Mouse (Mus musculus): ENCODE data around the gene Pet117.

The Pet117 gene

DNA sequence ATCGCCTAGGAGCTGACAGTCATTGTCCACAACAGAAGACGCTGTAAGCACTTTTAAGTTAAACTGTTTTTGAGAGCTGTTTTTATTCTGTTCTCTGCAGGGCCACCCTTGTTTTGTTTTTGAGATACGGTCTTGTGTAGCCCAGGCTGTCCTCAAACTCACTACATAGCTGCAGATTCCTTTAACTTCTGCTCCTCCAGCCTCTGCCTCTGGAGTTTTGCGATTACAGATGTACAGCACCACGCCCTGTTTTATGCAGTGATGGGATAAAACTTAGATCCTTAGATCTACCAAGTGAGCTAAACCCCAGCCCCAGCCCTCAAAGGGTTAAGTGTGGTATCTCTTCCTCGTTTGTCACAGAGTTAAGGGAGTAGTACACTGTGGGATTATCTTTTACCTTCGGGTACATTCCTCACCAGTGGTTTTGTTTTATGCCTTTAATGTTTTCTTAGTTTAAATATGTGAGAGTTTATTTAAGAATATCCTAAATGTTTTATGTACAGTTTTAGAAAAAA is 13.9 kb downstream of the Pet117 start:
- DNase-seq (ENCODE audit: low spot score in 2 of 2): no peak

DNA sequence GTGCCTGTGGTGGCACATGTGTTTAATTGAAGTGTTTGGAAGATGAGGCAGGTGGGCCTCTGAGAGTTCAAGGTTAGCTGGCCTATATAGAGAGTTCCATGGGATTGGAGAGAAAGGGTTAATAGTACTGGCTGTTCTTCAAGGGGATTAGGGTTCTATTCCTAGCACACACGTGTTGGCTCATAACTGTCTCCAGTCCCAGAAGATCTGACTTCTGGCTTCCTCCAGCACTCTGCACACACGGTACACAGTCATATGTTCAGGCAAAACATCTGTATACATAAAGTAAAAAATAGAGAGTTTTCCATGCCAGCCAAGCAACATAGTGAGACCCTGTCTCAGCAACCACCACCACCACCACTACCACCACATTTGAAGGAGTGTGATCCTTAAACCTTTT is 17.5 kb downstream of the Pet117 start:
- DNase-seq (ENCODE audit: low spot score in 2 of 2): no peak

DNA sequence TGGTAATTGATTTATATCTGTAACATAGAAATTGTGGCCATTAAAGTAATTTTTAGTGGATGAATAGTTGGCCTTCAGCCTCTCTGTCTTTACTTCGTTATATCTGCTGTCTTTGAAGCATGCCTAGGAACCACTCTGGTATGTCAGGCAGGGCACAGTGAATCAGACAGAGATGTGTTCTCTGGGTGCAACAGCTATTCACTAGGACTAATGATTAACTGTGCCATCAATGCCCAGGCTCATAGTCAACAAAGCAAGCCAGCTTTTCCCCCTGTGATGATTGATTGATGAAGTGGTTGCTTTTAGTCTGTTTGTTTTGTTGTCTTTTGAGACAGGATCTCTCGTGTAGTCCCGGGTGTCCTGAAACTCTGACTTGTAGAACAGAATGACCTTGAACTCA is 19.6 kb downstream of the Pet117 start:
- no peak for DNase-seq (ENCODE audit: low spot score in 2 of 2)

DNA sequence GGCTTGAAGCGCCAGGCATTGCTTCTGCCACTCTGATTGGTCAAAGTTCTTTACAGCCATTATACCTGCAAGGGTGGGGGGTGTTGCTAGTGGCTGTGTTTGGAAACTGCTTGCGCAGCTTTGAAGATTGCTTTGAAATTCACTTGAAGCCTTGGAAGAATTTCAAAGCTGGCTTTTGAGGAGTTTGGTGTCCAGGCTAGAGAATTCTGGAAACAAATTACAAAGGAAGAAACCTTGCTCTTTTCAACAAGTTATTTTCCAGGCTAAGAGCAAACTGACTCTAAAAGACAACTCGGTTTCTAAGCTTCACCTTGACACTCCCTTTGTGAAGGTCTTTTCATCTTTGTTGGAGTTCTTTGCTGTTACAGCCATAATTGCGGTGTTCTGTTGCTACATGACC is 30.7 kb downstream of the Pet117 start:
- DNase-seq (ENCODE audit: low spot score in 2 of 2): no peak

DNA sequence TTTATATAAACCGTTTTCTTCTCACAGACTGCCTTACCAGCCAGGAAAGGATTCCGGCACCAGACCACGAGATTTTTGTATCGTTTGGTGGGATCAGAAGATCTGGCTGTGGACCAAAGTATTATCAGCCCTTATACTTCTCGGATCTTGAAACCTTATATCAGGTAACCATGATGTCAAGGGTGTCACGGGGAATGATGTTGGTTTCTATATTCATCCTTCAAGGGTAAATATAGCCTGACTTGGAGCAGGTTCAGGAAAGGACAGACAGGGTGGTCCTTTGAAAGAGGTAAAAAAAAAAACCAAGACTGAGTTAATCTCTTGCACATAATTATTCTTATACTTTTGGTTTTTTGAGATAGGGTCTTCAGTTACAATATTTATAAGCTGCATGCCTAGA is 31.9 kb downstream of the Pet117 start:
- no peak for DNase-seq (ENCODE audit: low spot score in 2 of 2)

DNA sequence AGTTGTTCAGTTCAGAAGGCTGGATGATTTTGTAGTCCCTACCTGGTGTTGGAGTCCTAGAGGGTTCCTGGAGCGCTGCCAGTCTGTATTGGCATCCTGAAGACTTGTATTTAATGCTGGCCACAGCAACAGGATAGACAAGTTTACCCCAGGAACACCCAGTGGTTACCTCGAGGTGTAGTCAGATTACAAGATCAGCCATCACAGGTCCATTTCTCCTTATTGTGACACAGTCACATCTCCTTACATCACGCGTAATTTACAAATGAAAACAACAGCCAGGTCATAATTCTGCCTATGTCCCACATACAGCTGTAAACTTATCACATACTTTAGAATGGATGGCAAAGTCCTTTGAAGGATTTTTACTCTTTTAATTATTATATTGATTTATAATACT is 40.2 kb downstream of the Pet117 start:
- DNase-seq (ENCODE audit: low spot score in 2 of 2): no peak

DNA sequence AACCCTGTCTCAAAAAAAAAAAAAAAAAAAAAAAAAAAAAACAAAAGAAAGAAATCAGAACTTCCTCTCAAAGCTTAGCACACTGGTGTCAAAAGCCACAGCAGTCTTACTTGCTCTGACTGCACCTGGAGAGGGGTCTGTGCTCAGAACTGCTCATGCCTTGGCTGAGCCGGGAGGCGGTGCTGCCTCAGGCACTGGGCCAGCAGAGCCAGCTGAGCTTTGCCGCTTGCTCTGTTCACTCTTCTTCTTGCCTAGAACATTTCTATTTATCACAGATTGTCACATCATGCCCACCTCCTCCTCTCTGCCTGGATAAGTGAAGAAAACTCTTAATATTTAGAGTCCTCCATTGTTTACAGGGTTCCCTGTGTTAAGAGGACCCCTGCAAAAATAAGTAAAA is 41.8 kb downstream of the Pet117 start:
- peak in 1 of 2 experiments; percentile 17 for DNase-seq (ENCODE audit: low spot score in 2 of 2)

DNA sequence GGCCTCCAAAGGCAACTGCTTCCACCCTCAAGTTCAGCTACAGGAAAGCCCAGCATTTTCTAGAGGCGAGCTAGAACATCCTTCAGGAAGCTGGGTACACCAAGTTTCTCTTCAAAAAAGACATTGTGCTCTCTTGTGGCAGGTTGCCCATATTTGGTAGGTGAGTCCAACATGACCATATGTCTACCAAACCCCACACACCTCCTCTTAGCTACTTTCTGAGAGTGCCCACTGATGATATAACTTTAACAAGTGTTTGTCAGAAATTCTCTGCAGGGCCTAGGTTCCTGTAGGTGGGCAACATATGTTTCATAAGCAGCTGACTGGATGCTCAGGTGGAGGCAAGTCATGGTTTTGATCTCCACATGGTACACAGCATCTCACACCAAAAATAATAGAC is 45.9 kb downstream of the Pet117 start:
- DNase-seq (ENCODE audit: low spot score in 2 of 2): no peak

DNA sequence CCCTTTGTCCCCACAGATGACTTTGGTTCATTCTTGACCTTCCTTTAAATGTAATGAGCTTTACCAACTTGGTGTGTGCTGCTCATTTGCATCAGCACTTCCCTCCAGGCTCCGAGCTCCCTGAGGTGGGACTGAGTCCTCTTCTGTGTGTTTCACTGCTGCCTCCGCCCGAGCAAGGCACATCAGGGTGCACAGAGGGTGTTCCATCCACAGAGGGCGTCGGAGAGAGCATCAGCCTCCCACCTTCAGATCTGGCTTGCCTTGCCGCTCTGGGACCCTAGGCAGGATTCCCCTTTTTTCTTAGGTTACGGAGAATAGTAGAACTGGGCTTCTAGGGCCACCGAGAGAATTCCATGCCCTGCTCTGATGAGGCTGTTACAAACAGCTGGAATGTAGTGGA is 48.1 kb downstream of the Pet117 start:
- DNase-seq (ENCODE audit: low spot score in 2 of 2): no peak

DNA sequence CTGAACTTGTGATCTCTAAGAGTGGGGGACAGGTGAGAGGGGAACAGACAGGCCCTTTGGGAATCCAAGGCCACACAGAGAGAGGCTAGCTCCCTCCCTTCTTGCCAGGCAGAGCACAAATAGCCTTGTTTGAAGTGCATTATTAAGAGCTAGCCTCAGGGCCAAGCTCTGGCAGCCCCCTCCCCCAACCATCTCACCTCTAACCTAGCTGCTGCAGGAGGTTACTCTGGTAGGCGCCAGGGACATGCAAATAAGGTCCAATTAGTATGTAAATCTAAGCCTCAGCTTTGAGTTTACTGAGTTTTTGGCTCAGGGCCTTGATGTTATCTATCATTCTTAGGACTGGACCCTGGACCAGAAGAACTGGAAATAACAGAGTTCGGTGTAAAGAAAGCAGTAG is 49.3 kb downstream of the Pet117 start:
- DNase-seq (ENCODE audit: low spot score in 2 of 2): no peak

DNA sequence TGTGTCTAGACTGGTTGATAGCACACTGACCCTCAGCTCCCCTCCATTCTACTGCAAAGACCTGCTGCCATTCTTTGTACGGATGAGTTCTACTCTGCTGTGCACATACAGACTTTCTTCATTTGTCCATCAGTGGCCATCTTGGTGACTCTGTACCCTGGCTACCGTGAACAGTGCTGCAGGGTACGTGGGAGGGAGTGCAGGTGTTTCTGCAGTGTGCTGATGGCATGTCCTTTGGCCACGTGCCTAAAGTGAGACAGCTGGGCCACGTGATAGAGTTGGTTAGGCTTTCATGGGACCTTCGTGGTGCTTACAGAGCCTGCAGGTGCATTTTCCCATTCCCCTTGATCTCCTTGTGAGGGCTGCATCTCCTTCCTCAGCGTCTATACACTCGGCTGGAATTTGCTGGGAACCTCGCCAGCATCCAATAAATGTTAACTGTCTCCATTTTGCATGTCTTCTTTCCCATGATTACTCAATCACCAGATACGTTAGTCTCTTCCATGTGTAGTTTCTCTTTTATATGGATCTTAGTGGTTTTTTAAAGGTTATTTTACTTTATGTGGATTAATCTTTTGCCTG is 53.4 kb downstream of the Pet117 start:
- no peak for DNase-seq (ENCODE audit: low spot score in 2 of 2)

All from frontal cortex, postnatal 14 days (tissue).